Mouse (Mus musculus) liver, embryonic 15.5 days (tissue): ENCODE results near the gene Itpkb. TPM values are rescaled to one million over a fixed set of nuclear protein-coding genes. Genes with fewer than 3 reads are reported as not detected.

Experiments used
- ATAC-seq: fragments of 200-750 bp; cut with Nextera tagmentation; 2 replicates; pipeline ENCODE4 v1.8.0; 2017; ENCODE audit warnings: moderate number of reproducible peaks, mild to moderate bottlenecking, moderate library complexity; ENCODE audit not compliant: insufficient read depth
- H3K27ac ChIP-seq: fragments of 300-500 bp; sonication (generic); replicated peaks from 2 replicates; pipeline ENCODE4 v1.5.1; 2015; ENCODE audit warnings: mild to moderate bottlenecking, inconsistent platforms
- H3K27me3 ChIP-seq: fragments of 300-500 bp; sonication (generic); 2 replicates; pipeline ENCODE4 v1.6.1; 2015; ENCODE audit warnings: mild to moderate bottlenecking, inconsistent platforms
- H3K36me3 ChIP-seq: fragments of 300-500 bp; sonication (generic); replicated peaks from 2 replicates; pipeline ENCODE4 v1.6.1; 2015; ENCODE audit warnings: moderate library complexity, mild to moderate bottlenecking, inconsistent platforms
- H3K4me1 ChIP-seq: fragments of 300-500 bp; sonication (generic); replicated peaks from 2 replicates; pipeline ENCODE4 v1.6.1; 2015; ENCODE audit warnings: inconsistent platforms
- H3K4me2 ChIP-seq: fragments of 300-500 bp; sonication (generic); 2 replicates; pipeline ENCODE4 v1.6.1; 2015; ENCODE audit warnings: moderate library complexity, mild to moderate bottlenecking, inconsistent platforms
- H3K4me3 ChIP-seq: fragments of 300-500 bp; sonication (generic); replicated peaks from 2 replicates; pipeline ENCODE4 v1.5.1; 2015; ENCODE audit warnings: mild to moderate bottlenecking, inconsistent platforms
- H3K9ac ChIP-seq: fragments of 300-500 bp; sonication (generic); 2 replicates; pipeline ENCODE4 v1.6.1; 2015; ENCODE audit warnings: moderate library complexity, mild to moderate bottlenecking, inconsistent platforms
- H3K9me3 ChIP-seq: fragments of 300-500 bp; sonication (generic); replicated peaks from 2 replicates; pipeline ENCODE4 v1.6.1; 2016; ENCODE audit warnings: inconsistent platforms
- WGBS: fragments of 180-500 bp; shearing (Covaris S2); methylation state at CpG from one replicate; pipeline ENCODE4 v1.1.7; 2015; ENCODE audit warnings: mixed read lengths; ENCODE audit not compliant: insufficient replicate concordance; 5-methylcytosine and 5-hydroxymethylcytosine counted together
- polyA plus RNA-seq: library from polyadenylated mRNA; unstranded; fragments of >200 nt; fragmentation: Nextera tagmentation; extraction: Ambion mirVana; gene quantifications from 2 replicates; pipeline ENCODE4 v1.2.1, GENCODE M21; 2015

Itpkb gene
- polyA plus RNA-seq: 1.3 and 1.6 TPM in 2 replicates

DNA sequence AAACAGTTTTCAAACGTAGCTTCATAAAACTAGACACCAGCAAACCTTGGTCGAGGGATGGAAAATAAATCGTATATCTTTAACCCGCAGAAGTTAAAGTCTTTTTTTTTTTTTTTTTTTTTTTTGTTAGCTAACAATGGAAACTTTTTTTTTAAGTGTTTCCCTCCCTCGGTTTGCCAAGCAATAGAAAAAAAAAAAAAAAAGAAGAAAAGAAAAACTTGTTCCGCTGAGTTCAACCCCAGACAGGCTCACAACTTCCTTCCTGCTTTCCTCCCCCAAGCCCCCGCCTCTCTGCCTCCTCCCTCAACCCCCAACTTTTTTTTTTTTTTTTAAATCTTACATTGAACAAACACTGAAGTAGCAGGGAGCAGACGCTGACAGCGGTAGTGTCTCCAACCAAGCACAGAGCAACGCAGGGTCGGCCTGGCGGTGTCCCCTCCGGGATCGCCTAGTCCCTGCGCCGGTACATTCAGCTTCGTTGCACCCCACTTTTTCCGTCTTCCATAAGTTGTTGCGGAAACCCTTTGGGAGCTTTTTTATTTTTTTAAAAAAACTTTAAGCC lies at the start of gene Itpkb:
Gene Itpkb (plus strand): TSS at position 341 of the 562 bp plus-strand sequence.
- Histone ChIP-seq H3K9ac (peak within 1 kb of the TSS; percentile 53), H3K36me3 (no peaks in the 10 kb centered on the region), H3K4me1 (peaks cover 50% of the 10 kb centered on the region), H3K9me3 (no peaks in the 10 kb centered on the region), H3K27ac (peak within 1 kb of the TSS; percentile 78), H3K4me2 (peak within 1 kb of the TSS; percentile 76), H3K4me3 (peak within 1 kb of the TSS; percentile 60), H3K27me3 (peaks cover 51% of the 10 kb centered on the region)
- peak; percentile 47 for ATAC-seq
- under 1% methylated on average over 19 of the region's 19 CpGs for WGBS

- Histone ChIP-seq H3K36me3 (no peaks in the 10 kb centered on the region), H3K9me3 (no peaks in the 10 kb centered on the region), H3K4me2 (no peak overlapping the region), H3K9ac (no peak overlapping the region), H3K27ac (no peak overlapping the region), H3K4me1 (peaks cover 22% of the 10 kb centered on the region), H3K27me3 (peaks cover 12% of the 10 kb centered on the region), H3K4me3 (no peak overlapping the region)
- ATAC-seq: no peak
- WGBS: 72% methylated on average over 6 of the region's 6 CpGs
These were observed 47.7 kb upstream of the Itpkb start for GRCm38 (mm10) chr1:180282581-180282980.

- no peak for ATAC-seq
- Histone ChIP-seq H3K27me3 (peaks cover 12% of the 10 kb centered on the region), H3K9me3 (no peaks in the 10 kb centered on the region), H3K27ac (no peak overlapping the region), H3K4me1 (peaks cover 27% of the 10 kb centered on the region), H3K36me3 (no peaks in the 10 kb centered on the region), H3K4me3 (no peak overlapping the region), H3K9ac (no peak overlapping the region), H3K4me2 (no peak overlapping the region)
- 37% methylated on average over 16 of the region's 16 CpGs for WGBS
These were observed 46.2 kb upstream of the Itpkb start for GRCm38 (mm10) chr1:180283813-180284768.

DNA sequence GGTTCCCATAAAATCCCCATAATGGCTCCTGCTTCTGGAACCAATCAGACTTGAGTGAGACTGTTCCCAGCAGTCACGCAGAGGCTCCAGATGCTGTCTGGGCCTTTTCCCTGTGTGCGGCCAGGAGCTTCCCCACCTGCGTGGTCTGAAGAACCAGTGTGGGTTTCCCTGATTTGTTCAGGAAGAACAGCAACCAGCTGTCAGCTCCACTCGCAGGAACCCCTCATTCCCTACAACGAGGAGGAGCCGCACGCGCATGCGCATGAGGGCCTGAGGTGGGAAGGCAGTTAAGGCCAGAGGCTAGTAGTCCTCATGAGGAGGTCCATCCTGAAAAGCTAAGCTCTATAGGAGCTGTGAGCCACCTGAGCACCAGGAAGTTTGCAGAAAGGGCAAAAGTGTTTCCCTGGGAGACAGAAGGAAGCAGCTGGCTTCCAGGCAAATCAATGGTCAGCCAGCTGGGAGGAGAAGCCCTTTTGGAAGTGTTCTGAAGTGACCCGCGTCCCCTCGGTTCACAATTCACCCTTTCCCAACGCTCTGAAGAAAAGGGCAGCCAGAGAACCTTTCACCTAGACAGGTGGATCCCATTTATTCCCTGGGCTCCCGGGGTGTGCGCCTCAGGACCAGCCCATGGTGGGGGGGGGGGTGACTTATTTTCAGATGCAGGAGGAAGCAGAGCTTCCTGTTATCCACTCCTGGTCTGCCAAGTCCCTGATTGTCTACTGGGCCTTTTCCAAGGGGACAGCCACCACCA lies 44.0 kb upstream of the Itpkb start:
- H3K27me3 ChIP-seq: peaks cover 12% of the 10 kb centered on the region
- no peak overlapping the region for H3K27ac ChIP-seq
- ATAC-seq: no peak
- peaks cover 13% of the 10 kb centered on the region for H3K4me1 ChIP-seq
- 63% methylated on average over 15 of the region's 15 CpGs for WGBS
- H3K9ac ChIP-seq: no peak overlapping the region
- no peaks in the 10 kb centered on the region for H3K9me3 ChIP-seq
- H3K36me3 ChIP-seq: no peaks in the 10 kb centered on the region
- H3K4me2 ChIP-seq: no peak overlapping the region
- no peak overlapping the region for H3K4me3 ChIP-seq

DNA sequence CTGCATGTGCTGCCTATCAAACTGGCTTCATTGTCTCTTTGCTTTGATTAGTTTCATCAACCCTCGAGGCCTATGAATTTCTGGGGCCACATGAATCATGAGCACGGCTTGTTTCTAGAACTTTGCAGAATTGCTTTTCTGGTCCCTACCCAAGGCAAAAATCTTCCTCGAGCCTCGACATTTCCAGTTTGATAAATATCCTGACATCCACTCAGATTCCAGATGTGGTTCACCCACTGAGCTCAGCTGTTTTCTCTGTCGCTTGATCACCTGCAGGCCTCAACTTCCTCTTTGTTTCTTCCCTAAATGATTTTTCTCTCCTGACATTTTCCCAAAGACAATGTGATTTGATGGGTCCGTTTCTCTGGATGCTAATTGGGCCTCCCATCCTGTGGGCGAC lies 42.1 kb upstream of the Itpkb start:
- Histone ChIP-seq H3K9me3 (no peaks in the 10 kb centered on the region), H3K9ac (no peak overlapping the region), H3K4me2 (no peak overlapping the region), H3K4me3 (no peak overlapping the region), H3K36me3 (no peaks in the 10 kb centered on the region), H3K27me3 (peaks cover 12% of the 10 kb centered on the region), H3K27ac (no peak overlapping the region), H3K4me1 (peaks cover 13% of the 10 kb centered on the region)
- 44% methylated on average over 7 of the region's 7 CpGs for WGBS
- no peak for ATAC-seq

DNA sequence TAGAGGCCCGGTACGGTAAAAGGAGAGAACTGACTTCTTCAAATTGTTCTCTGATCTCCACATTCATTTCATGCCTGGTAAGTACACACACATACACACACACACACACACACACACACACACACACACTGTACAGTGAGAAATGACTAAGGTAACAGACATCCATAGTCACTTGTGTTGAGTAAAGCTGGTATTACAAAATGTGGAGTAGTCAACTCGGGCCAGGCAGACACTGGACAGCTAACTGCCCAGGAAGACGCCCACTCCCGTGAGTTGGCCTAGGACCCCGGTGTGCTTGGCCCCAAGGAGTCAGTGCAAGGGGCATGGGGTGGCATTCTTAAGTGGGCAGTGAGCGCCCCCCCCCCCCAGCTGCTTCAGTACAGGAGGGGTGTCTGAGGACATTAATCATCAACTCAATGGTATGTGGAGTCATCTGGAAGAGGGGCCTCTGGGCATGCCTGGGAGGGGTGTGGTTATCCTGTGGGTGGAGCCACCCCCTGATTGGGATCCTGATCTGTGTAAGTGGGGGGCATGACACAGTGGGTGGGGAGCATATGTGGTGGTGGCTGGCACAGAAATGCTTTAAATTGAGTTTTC lies 41.3 kb upstream of the Itpkb start:
- H3K4me2 ChIP-seq: 0 out of 2 replicates have a peak overlapping the region, but pooled peaks have one; percentile 6
- H3K27me3 ChIP-seq: peaks cover 11% of the 10 kb centered on the region
- H3K4me3 ChIP-seq: no peak overlapping the region
- WGBS: 77% methylated on average over 7 of the region's 7 CpGs
- H3K27ac ChIP-seq: no peak overlapping the region
- H3K4me1 ChIP-seq: peaks cover 13% of the 10 kb centered on the region
- no peaks in the 10 kb centered on the region for H3K9me3 ChIP-seq
- no peak for ATAC-seq
- no peak overlapping the region for H3K9ac ChIP-seq
- H3K36me3 ChIP-seq: no peaks in the 10 kb centered on the region

DNA sequence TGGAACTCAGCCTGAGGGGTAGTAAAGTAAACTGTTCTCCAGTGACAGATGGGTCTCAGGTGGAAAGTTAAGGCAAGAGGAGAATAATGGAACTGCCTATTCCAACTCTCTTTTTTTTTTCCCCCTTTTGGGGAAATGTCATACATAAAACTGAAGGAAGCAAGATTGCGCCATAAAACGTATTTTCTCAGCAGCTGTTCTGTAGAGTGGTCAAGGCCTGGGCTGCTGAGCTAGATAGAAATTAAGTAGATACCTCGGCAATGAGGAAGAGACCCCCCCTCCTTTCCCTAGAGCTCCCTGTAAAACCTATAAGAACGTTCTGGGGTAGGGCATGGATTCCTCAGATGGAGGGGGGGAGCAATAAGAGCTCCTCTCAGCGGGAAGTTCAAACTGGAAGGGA lies 40.5 kb upstream of the Itpkb start:
- WGBS: 53% methylated on average over 5 of the region's 5 CpGs

DNA sequence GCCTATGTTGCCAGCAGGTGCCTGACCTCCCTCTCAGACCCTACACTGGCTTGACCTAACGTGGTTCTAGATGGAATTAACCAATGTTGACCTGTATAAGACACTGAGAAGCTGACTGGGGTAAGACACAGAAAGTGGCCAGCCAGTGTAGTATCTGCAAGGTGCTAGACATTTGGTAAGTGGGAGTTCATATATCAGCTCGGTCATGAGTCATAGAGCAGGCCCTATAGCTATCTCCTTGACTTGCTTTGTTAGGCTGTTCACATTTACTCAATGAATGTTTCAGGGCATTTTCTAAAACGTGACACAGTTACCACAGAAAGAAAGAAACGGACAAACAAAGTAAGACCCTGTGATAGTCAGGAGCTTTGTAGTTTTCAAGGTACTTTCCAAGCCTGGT lies 39.9 kb upstream of the Itpkb start:
- no peaks in the 10 kb centered on the region for H3K9me3 ChIP-seq
- no peak overlapping the region for H3K27ac ChIP-seq
- no peaks in the 10 kb centered on the region for H3K27me3 ChIP-seq
- H3K4me2 ChIP-seq: no peak overlapping the region
- H3K36me3 ChIP-seq: no peaks in the 10 kb centered on the region
- H3K4me1 ChIP-seq: peaks cover 13% of the 10 kb centered on the region
- no peak overlapping the region for H3K4me3 ChIP-seq
- no peak overlapping the region for H3K9ac ChIP-seq
- WGBS: 52% methylated on average over 4 of the region's 4 CpGs
- no peak for ATAC-seq

More for the DNA sequence above, 40.5 kb upstream of the Itpkb start:
- Histone ChIP-seq H3K4me1 (peaks cover 13% of the 10 kb centered on the region), H3K4me3 (no peak overlapping the region), H3K27ac (no peak overlapping the region), H3K9me3 (no peaks in the 10 kb centered on the region), H3K36me3 (no peaks in the 10 kb centered on the region), H3K4me2 (no peak overlapping the region), H3K27me3 (0 out of 2 replicates have a peak, but pooled peaks cover 4% of the 10 kb centered on the region), H3K9ac (no peak overlapping the region)
- no peak for ATAC-seq

DNA sequence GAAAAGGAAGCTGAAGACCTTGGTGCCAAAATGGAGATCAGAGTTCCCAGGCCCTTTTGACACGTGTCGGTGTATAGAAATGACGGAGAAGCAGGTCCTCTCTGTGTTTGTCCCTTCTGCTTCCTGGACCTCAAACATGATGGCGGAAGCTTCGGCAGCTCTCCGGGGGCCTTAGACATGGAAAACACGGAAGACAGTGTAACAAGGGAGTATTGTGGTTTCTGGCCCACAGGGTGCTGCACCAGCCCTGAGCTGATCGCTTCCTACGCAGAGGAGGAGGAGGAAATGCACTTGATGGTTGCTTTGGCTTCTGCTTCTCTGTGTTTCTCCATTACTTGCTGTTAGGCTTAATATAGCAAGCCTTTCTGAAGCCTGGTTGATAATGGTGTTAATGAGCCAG lies 34.2 kb upstream of the Itpkb start:
- Histone ChIP-seq H3K4me3 (no peak overlapping the region), H3K9me3 (no peaks in the 10 kb centered on the region), H3K4me1 (peaks cover 11% of the 10 kb centered on the region), H3K27me3 (no peaks in the 10 kb centered on the region), H3K27ac (0 out of 2 replicates have a peak overlapping the region, but pooled peaks have one; percentile 21), H3K9ac (no peak overlapping the region), H3K4me2 (no peak overlapping the region), H3K36me3 (no peaks in the 10 kb centered on the region)
- 33% methylated on average over 9 of the region's 9 CpGs for WGBS
- ATAC-seq: no peak

GRCm38 (mm10) chr1:180299697-180300096 lies 30.6 kb upstream of the Itpkb start:
- ATAC-seq: no peak
- H3K27ac ChIP-seq: no peak overlapping the region
- 71% methylated on average over 4 of the region's 4 CpGs for WGBS

More at GRCm38 (mm10) chr1:180299697-180300096, 30.6 kb upstream of the Itpkb start:
- H3K4me3 ChIP-seq: no peak overlapping the region
- peaks cover 24% of the 10 kb centered on the region for H3K4me1 ChIP-seq
- no peaks in the 10 kb centered on the region for H3K9me3 ChIP-seq
- no peaks in the 10 kb centered on the region for H3K36me3 ChIP-seq
- no peaks in the 10 kb centered on the region for H3K27me3 ChIP-seq
- H3K4me2 ChIP-seq: no peak overlapping the region
- H3K9ac ChIP-seq: no peak overlapping the region
